Mouse (Mus musculus) midbrain, embryonic 11.5 days (tissue): ENCODE results near the gene Dcaf17. TPM values are rescaled to one million over a fixed set of nuclear protein-coding genes. Genes with fewer than 3 reads are reported as not detected.
A peak's percentile ranks its signal among the peaks of the same experiment; 100 is the strongest.

Experiments used
- ATAC-seq: fragments of 200-750 bp; cut with Nextera tagmentation; 2 replicates; pipeline ENCODE4 v1.8.0; 2017; ENCODE audit warnings: moderate TSS enrichment, moderate library complexity; ENCODE audit not compliant: low FRiP score
- DNase-seq: peaks from one replicate; pipeline ENCODE4 v3.0.0; 2015; ENCODE audit warnings: low spot score; ENCODE audit errors: missing footprints
- H3K27ac ChIP-seq: fragments of 300-500 bp; sonication (generic); 2 replicates; pipeline ENCODE4 v1.5.1; 2014; ENCODE audit warnings: low read depth, low read length
- H3K27me3 ChIP-seq: fragments of 300-500 bp; sonication (generic); 2 replicates; pipeline ENCODE4 v1.6.1; 2014; ENCODE audit warnings: mild to moderate bottlenecking, low read length, moderate library complexity, mixed read lengths; ENCODE audit not compliant: control insufficient read depth, insufficient read depth
- H3K36me3 ChIP-seq: fragments of 300-500 bp; sonication (generic); 2 replicates; pipeline ENCODE4 v1.6.1; 2014; ENCODE audit warnings: mild to moderate bottlenecking, low read length, moderate library complexity, mixed read lengths; ENCODE audit not compliant: control insufficient read depth, insufficient read depth
- H3K4me1 ChIP-seq: fragments of 300-500 bp; sonication (generic); 2 replicates; pipeline ENCODE4 v1.6.1; 2014; ENCODE audit warnings: low read length; ENCODE audit not compliant: control insufficient read depth, insufficient read depth
- H3K4me2 ChIP-seq: fragments of 300-500 bp; sonication (generic); 2 replicates; pipeline ENCODE4 v1.6.1; 2014; ENCODE audit warnings: mild to moderate bottlenecking, moderate library complexity
- H3K4me3 ChIP-seq: fragments of 300-500 bp; sonication (generic); 2 replicates; pipeline ENCODE4 v1.5.1; 2014; ENCODE audit warnings: low read depth, low read length
- H3K9ac ChIP-seq: fragments of 300-500 bp; sonication (generic); 2 replicates; pipeline ENCODE4 v1.6.1; 2014; ENCODE audit warnings: low read length
- H3K9me3 ChIP-seq: fragments of 300-500 bp; sonication (generic); 2 replicates; pipeline ENCODE4 v1.6.1; 2016; ENCODE audit warnings: low read length; ENCODE audit not compliant: control insufficient read depth
- WGBS: fragments of 180-500 bp; shearing (Covaris S2); extraction: QIAGEN DNeasy Blood & Tissue Kit; methylation state at CpG from one replicate; pipeline ENCODE4 v1.1.7; 2014; 5-methylcytosine and 5-hydroxymethylcytosine counted together
- polyA plus RNA-seq: library from polyadenylated mRNA; unstranded; fragments of >200 nt; fragmentation: Nextera tagmentation; extraction: Ambion mirVana; gene quantifications from 2 replicates; pipeline ENCODE4 v1.2.1, GENCODE M21; 2014

Gene Dcaf17
- polyA plus RNA-seq, 1 experiment from 2014 or later = 40.5 TPM

DNA sequence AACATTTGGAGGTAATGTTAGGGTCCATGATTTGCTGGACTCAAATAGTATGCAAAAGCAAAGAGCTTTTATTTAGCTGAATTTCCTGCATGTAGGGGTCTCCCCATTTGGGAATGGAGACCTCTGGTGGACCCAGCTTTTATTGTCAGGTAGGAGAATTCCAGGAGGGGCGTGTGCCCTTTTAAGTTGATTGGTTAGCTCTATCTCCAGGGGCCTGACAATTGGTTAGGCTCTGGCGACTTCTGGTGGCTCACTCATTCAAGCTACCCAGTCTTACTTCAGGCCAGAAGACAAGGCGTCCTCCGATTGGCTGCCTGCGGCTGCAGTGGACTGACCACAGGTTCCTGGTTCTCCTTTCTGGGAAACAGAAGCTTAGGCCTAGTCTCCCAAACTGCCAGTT, 28.3 kb upstream of the Dcaf17 start:
- no peaks in the 10 kb centered on the region for H3K4me1 ChIP-seq
- H3K27me3 ChIP-seq = no peaks in the 10 kb centered on the region
- H3K9ac ChIP-seq = no peak overlapping the region
- ATAC-seq = peak; percentile 52; the same call in 1 of the 2 replicates
- no peaks in the 10 kb centered on the region for H3K36me3 ChIP-seq
- H3K27ac ChIP-seq = no peak overlapping the region
- no peak overlapping the region for H3K4me2 ChIP-seq
- no peak for DNase-seq
- H3K4me3 ChIP-seq = no peak overlapping the region
- WGBS = 32% methylated on average over 5 of the region's 5 CpGs
- H3K9me3 ChIP-seq = no peaks in the 10 kb centered on the region

DNA sequence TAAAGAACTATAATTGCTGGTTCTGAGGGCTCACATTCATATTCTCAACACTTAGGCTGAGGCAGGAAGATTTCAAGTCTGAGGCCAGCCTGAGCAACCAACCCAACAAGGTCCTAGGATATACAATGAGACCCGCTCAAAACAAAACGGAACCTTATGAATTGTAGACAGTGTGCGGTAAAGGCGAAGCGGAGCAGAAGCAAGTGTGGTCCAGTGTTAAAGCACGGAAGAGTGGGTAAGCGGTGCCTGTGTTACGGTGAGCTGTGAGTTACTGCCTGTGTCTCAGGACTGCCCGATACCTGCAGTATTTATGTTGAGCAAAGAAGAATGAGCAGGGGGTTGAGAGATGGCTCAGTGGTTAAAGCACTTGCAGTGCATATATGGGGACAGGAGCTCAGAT, 27.5 kb upstream of the Dcaf17 start:
- H3K27ac ChIP-seq = no peak overlapping the region
- H3K27me3 ChIP-seq = no peaks in the 10 kb centered on the region
- no peaks in the 10 kb centered on the region for H3K4me1 ChIP-seq
- ATAC-seq (no peak), DNase-seq (peak; percentile 54)
- no peaks in the 10 kb centered on the region for H3K36me3 ChIP-seq
- H3K9ac ChIP-seq = no peak overlapping the region
- H3K9me3 ChIP-seq = no peaks in the 10 kb centered on the region
- 99% methylated on average over 9 of the region's 9 CpGs for WGBS
- no peak overlapping the region for H3K4me2 ChIP-seq
- H3K4me3 ChIP-seq = no peak overlapping the region

DNA sequence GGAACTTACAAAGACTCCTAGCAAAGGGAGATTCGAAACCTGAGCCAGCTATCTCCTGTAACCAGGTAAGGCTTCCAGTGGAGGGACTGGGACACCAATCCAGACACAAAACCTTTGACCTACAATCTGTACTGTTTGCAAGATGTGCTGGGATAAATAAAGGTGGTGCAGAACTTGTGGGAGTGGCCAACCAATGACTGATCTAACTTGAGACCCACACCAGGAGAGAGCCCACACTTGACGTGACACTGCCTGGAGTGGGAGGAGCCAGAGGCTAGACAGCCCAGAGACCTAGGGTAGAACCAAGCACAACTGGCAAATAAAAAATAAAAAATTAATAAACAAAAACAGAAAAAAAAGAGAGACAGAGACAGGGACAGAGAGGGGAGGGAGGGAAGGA, 24.5 kb upstream of the Dcaf17 start:
- Histone ChIP-seq H3K9me3 (no peaks in the 10 kb centered on the region), H3K4me2 (no peak overlapping the region), H3K9ac (no peak overlapping the region), H3K4me1 (peaks cover 7% of the 10 kb centered on the region; the same call in 1 of the 2 replicates), H3K27me3 (no peaks in the 10 kb centered on the region), H3K27ac (no peak overlapping the region), H3K36me3 (no peaks in the 10 kb centered on the region), H3K4me3 (no peak overlapping the region)
- ATAC-seq = no peak
- DNase-seq = no peak
- 81% methylated on average over 2 of the region's 2 CpGs for WGBS

GRCm38 (mm10) chr2:71031973-71032794, 22.9 kb upstream of the Dcaf17 start:
- Histone ChIP-seq H3K36me3 (no peaks in the 10 kb centered on the region), H3K9me3 (no peaks in the 10 kb centered on the region), H3K4me1 (peaks cover 7% of the 10 kb centered on the region; the same call in 1 of the 2 replicates), H3K27me3 (no peaks in the 10 kb centered on the region), H3K27ac (no peak overlapping the region), H3K9ac (no peak overlapping the region), H3K4me3 (no peak overlapping the region), H3K4me2 (no peak overlapping the region)
- WGBS = 84% methylated on average over 18 of the region's 18 CpGs
- ATAC-seq = no peak
- DNase-seq = no peak

GRCm38 (mm10) chr2:71033014-71033413, 22.1 kb upstream of the Dcaf17 start:
- H3K9me3 ChIP-seq = no peaks in the 10 kb centered on the region
- H3K4me1 ChIP-seq = peaks cover 7% of the 10 kb centered on the region; the same call in 1 of the 2 replicates
- H3K27ac ChIP-seq = no peak overlapping the region
- 91% methylated on average over 4 of the region's 4 CpGs for WGBS
- no peaks in the 10 kb centered on the region for H3K27me3 ChIP-seq
- no peaks in the 10 kb centered on the region for H3K36me3 ChIP-seq
- no peak overlapping the region for H3K4me3 ChIP-seq
- no peak for DNase-seq
- no peak overlapping the region for H3K9ac ChIP-seq
- no peak for ATAC-seq
- no peak overlapping the region for H3K4me2 ChIP-seq

DNA sequence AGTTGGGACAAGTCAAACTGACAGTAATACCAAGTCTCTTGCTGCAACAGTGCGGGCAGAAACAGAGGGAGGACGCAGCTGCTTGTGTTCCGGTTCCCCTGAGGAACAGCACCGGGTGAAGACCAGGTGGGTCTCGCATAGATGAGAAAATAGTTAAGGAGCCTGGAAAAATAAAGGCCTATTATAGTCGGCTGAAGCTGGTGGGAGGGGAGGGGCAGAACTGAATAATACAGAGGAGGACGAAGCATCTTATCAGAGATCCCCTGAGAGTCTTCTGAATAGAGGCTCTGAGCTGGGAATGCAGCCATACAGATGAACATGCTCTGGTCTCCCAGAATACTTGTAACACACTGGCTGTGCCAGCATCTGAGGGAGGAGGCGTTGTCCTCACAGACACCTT, 21.1 kb upstream of the Dcaf17 start:
- Histone ChIP-seq H3K27me3 (no peaks in the 10 kb centered on the region), H3K9ac (no peak overlapping the region), H3K9me3 (no peaks in the 10 kb centered on the region), H3K4me1 (peaks cover 7% of the 10 kb centered on the region; the same call in 1 of the 2 replicates), H3K27ac (no peak overlapping the region), H3K4me2 (no peak overlapping the region), H3K4me3 (no peak overlapping the region), H3K36me3 (no peaks in the 10 kb centered on the region)
- DNase-seq (no peak), ATAC-seq (peak; percentile 40; the same call in 1 of the 2 replicates)
- 56% methylated on average over 8 of the region's 8 CpGs for WGBS

DNA sequence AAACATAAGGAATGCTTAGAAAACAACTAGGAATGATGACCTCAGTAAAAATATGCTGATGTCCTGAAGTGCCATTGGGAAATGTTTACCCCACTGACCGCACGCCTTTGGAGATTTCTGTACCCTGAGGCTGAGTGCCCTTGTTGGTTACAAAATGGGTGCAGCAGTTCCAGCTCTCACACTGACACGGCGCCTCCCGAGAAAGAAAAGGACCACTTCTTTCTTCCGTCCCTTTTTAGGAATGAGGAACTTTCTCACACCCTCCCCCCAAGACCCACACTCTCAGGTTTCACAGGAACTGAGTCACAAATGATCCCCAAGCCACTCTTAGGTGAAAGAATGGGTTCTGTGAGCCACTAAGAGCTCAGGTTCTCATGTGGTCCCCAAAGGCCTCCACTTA, 17.7 kb upstream of the Dcaf17 start:
- Histone ChIP-seq H3K9ac (no peak overlapping the region), H3K4me3 (no peak overlapping the region), H3K9me3 (no peaks in the 10 kb centered on the region), H3K36me3 (no peaks in the 10 kb centered on the region), H3K27me3 (no peaks in the 10 kb centered on the region), H3K4me2 (no peak overlapping the region), H3K27ac (no peak overlapping the region), H3K4me1 (peaks cover 7% of the 10 kb centered on the region; the same call in 1 of the 2 replicates)
- ATAC-seq = no peak
- WGBS = 91% methylated on average over 6 of the region's 6 CpGs
- no peak for DNase-seq

DNA sequence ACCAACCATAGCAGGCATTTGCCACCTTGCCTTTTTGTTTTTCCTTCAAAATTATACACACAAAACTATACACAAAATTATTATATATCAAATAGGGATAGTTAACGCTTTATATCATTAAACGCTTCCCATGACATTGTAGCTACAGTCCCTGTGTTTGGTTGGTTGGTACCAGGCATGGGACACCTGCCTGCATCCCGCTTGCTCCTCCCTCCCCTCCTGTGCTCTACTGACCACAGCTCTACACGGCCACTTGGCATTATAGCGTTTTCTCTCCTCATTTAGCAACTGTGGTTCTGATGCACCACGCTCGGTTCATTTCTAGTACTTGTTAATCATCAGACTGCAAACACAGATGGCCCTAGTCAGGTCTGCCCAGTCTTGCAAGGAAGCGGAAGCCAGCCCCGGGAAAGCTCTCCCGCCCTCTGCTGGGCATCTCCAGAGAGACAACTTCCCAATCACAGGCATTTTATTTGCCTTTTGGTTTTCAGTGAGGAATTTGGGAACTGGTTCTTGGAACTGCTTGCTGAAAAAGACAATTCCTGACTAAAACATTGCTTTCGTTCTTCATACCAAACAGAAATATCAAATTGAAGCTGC, 15.5 kb upstream of the Dcaf17 start:
- Histone ChIP-seq H3K36me3 (no peaks in the 10 kb centered on the region), H3K4me2 (no peak overlapping the region), H3K9me3 (no peaks in the 10 kb centered on the region), H3K4me3 (no peak overlapping the region), H3K27ac (no peak overlapping the region), H3K4me1 (peaks cover 1% of the 10 kb centered on the region; the same call in 1 of the 2 replicates), H3K9ac (no peak overlapping the region), H3K27me3 (no peaks in the 10 kb centered on the region)
- WGBS = 54% methylated on average over 11 of the region's 11 CpGs
- peak; percentile 93 for DNase-seq
- ATAC-seq = peak; percentile 50; the same call in 1 of the 2 replicates

DNA sequence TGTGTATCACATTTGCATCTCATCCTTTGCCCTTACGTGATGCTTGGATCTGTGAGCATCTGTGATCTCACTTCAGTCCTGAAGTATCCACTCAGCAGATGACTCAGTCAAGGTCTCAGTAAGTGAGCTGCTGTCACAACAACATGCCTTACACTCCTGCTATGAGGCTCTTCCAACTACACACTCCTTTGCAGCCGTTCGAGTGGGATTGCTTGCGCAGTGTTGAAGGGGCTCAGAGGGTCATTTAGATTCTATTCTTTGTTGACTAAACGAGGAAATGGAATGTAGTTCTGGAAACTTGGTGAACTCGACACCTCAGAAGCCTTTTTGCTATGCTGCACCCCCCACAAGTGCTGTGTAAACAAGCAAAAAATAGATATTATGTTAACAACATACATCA, 9.0 kb upstream of the Dcaf17 start:
- H3K9me3 ChIP-seq = no peaks in the 10 kb centered on the region
- no peak overlapping the region for H3K27ac ChIP-seq
- no peaks in the 10 kb centered on the region for H3K27me3 ChIP-seq
- DNase-seq (no peak), ATAC-seq (no peak)
- no peaks in the 10 kb centered on the region for H3K36me3 ChIP-seq
- no peak overlapping the region for H3K4me2 ChIP-seq
- H3K4me3 ChIP-seq = no peak overlapping the region
- H3K9ac ChIP-seq = no peak overlapping the region
- no peaks in the 10 kb centered on the region for H3K4me1 ChIP-seq
- WGBS = 80% methylated on average over 6 of the region's 6 CpGs
